Mouse (Mus musculus) frontal cortex, adult 2 months (tissue): ENCODE measurements around the gene Zfy1. TPM values are rescaled to one million over a fixed set of nuclear protein-coding genes. Genes with fewer than 3 reads are reported as not detected.
"Not testable (repeated sequence)": the region's sequence is repeated elsewhere in the genome, so short reads cannot be mapped to it uniquely, and the experiment has no call there.

Experiments used
- DNase-seq, 2 experiments: peaks; one replicate each; pipeline ENCODE4 v3.0.0; 2022; ENCODE audit warnings: low spot score in 1 of 2; ENCODE audit errors: extremely low spot score in 1 of 2
- polyA plus RNA-seq: library from polyadenylated mRNA; depleted of rRNA; stranded (reverse); fragments of >200 nt; gene quantifications from 2 replicates; pipeline ENCODE4 v1.2.3, GENCODE M21; 2012; rRNA removed

Gene Zfy1
- polyA plus RNA-seq: not detected in 2 replicates

- not testable (repeated sequence) for DNase-seq
Measured at GRCm38 (mm10) chrY:797309-797708, at the start of gene Zfy1. Gene Zfy1 (minus strand): TSS chrY:797409.

GRCm38 (mm10) chrY:818396-818795 lies 21.2 kb upstream of the Zfy1 start, which contains the start of gene Uba1y:
Gene Uba1y (plus strand): TSS chrY:818649.
- DNase-seq: no peak

- no peak for DNase-seq
Measured at GRCm38 (mm10) chrY:808991-809661, 11.9 kb upstream of the Zfy1 start.

Other genes starting within 250 kb of the Zfy1 start
- 1.6 TPM in 1 of 2 replicates, not detected in the other for gene Uba1y, start 21.2 kb upstream of the Zfy1 start, polyA plus RNA-seq
- gene Kdm5d, start 100.4 kb upstream of the Zfy1 start, polyA plus RNA-seq: 21.4 TPM in 1 of 2 replicates, not detected in the other
- 0.11 and 104 TPM in 2 replicates for gene Eif2s3y, start 213.1 kb upstream of the Zfy1 start, polyA plus RNA-seq